Mouse (Mus musculus): ENCODE results near the gene Vax2. TPM values are rescaled to one million over a fixed set of nuclear protein-coding genes. Genes with fewer than 3 reads are reported as not detected.
A peak's percentile ranks its signal among the peaks of the same experiment; 100 is the strongest.

The Vax2 gene
- total RNA-seq, 4 experiments from 2014 or later, result not detected

DNA sequence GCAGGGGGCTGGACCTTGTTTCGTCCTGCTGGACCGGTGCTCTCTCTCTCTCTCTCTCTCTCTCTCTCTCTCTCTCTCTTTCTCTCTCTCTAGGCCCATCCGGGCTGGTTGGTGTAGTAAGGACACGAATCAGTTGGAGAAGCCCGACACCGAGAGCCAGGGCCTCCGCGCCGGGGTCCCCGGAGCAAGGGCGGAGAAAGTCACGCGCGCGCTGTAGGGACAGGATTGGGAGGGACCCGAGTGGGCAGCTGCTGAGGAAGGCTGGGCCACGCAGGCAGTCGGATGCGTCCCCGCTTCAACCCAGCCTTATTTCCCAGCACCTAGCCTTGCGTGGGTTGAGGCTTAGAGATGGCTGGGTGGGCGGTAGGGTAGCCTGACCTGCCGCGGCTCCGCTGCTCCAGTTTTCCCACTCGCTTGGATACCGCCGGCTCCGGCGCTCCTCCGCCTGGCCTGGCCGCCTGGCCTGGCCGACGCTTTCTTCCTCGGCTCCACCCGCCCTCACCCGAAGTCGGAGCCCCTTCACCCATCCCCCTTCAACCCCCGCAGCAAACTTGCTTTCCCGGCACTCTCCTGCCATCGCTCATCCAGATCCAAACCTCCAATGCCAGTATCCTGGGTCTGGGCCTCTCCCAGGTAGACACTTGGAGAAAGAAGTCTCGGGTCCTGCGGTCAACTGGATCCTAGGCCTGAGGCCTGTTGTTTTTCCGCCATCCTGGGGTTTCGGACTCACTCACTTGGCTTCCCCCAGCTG lies 836 bp downstream of the Vax2 start:
- no peak for DNase-seq (ENCODE audit: low spot score in 2 of 2)

DNA sequence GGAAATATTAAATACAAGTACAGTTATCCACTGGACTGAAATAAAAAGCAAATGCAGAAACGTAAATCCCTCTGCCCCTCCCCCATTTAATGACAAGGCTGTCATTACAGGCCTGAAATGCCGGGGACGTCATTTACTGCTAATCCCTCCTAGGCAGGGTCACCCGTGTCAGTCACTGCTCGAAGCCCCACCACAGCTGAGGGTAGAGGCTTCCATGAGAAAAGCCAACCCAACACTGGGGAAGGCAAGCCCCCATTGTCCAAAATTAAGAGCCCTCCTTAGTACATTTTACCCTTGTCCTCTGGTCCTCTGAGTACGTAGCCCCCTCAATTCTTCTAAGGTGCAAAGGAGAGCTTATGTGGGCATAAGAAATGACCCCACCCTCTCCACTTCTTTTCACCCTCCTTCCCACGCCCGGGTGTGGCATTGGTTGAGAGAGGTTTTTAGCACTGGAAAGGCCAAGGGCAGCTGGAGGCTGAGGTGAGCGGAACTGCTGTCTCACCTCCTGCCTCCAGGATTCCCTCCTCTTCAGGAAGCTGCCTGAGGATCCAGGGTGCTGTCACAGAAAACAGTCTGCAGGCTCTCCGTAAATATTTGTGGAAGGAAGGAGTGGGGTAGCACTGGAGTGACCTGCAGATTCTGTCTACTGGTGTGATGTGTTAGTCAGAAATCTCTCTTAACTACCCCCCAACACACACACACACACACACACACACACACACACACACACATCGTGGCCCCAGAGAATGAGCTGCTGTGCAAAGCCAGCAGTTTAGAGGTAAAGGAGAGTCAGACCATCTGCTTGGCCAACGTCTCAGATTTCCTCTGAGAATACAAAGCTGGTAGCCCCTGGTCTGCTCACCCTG lies 2.4 kb downstream of the Vax2 start:
- DNase-seq (ENCODE audit: low spot score in 2 of 2), result no peak

DNA sequence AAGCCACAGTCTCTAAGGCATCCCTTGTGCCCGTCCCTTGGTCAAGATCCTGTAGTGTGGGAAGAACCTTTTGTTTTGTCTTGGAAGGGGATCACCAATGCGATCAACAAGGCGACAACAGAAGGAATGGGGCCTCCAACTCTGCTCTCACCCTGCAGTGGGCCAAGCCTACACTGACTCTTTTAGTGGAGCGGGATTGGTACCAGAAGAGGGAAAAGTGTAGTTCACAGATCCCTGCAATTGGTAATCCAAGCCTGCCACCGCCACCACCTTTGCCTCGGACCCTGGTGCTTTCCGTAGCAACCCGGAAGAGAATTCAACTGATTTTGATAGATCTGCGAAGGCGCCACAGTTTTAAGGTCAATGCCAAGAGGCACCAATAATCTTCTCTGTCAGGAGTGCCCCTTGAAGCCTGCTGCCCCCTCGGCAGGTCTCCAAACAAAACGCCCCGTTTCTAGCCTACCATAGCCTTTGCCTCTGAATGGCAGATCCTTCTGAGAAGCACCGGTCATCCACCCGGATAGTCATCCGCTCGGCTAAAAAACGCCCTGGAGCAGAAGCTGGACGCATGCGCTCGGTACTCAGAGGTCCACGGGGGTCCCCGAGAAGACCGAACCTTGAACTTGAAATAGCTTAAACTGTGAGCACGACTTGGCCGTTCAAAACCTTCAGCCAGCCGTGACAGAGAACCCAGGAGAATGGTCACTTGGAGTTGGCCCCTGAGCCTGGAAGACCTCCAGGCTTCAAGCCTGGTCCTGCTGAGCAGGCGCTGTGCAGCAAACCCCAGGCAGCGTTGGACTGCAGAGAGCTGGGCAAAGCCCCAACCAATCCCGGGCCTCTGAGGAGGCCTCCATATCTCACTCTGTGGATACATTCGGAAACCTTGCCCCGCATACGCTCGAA lies 3.4 kb downstream of the Vax2 start:
- no peak for DNase-seq (ENCODE audit: low spot score in 2 of 2)

DNA sequence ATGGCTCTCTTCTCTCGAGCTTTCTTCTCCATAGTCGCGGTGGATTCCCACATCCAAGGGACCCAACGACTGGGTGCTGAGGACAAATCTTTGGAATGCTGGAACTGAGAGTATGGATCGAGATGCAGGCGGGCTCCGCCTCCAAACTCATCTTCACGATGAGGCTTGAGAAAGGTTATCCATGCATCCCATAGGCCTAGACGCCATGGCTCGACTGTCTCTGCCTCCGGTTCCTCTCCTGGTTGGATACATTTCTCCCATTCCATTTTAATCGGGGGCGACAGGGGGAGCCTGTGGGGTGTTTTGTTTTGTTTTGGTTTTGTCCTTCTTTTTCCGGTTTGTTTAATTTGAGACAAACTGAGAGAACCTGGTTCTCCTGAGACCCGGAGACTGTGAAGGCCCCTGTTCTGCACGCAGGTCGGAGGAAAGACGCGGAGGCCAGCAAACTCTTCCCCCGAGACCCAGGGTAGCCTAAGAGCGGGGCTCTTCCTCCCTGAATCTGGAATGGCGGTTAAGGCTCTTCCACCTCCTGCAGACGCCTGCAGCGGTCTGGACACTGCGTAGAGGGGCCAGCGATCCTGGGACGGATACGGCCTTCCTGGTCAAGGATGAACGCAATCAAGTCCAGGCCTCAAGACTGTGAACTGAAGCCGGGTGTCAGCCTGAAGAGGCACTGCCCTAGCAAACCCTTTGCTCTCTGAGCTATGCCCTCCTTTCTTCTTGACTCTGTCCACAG lies 4.6 kb downstream of the Vax2 start:
- no peak for DNase-seq (ENCODE audit: low spot score in 2 of 2)

DNA sequence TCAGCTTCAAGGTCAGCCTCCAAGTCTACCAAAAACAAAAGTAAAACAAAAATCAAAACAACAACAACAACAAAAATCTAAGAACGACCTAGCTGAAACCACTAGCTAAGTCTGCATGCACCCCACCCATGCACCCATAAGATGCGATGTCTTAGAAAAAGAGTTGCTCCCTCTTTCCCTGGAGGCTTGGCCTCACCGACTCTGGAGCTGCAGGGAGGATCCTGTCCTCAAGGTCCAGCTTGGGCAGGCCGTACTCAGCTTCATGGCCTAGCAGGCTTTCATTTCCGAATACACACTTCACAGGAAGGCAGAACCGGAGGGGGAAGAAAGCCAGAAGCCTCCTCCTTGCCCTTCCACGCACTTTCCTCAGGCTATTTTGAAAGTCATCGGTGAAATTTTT lies 6.0 kb downstream of the Vax2 start:
- no peak for DNase-seq (ENCODE audit: low spot score in 2 of 2)

DNA sequence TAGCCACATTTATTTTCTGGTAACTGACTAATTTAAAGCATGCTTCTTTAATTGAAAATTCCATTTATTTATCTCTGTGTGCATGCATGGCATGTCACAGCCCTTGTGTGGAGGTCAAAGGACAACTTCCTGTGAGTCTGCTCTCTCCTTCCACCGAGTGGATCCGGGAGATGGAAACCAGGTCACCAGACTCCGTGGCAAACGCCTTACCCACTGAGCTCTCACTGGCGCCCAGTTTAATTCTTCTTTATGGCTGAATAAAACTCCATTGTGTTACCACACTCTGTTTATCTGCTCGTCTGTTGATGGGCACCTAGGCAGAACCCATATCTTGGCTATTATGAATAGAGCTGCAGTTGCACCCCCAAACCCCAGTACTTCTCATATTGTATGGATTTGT lies 11.5 kb downstream of the Vax2 start:
- DNase-seq (ENCODE audit: low spot score in 2 of 2), result no peak

DNA sequence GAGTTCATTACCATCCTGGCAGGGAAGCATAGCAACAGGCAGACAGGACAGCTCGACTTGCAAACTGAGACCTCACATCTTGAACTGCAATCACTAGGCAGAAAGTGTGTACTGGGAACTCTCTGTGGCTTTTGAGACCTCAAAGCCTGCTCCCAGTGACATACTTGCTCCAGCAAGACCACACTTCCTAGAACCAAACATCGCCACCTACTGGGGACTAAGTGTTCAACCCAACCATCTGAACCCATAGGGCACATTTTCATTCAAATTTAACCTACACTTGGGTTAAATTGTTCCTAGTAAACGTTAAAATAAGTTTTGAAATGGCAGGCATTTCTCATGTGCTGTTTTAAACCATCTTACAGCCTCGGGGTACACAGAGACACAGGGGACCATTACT lies 16.1 kb downstream of the Vax2 start:
- no peak for DNase-seq (ENCODE audit: low spot score in 2 of 2)

DNA sequence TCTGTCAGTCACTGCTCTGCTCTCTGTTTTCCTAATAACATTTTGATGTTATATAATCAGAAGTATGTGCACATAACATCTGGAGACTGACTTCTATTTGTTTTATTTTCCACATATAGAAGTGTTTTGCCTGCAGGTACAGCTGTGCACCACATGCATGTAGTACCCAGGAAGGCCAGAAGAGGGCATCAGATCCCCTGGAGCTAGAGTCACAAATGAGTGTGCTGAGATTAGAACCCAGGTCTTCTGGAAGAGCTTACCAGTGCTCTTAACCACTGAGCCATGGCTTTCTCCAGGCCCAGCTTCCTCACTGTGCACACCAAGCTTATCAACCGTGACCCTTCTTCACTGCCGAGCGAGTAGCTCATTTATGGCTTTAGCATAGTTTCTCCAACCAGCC lies 17.4 kb downstream of the Vax2 start:
- DNase-seq (ENCODE audit: low spot score in 2 of 2), result no peak

DNA sequence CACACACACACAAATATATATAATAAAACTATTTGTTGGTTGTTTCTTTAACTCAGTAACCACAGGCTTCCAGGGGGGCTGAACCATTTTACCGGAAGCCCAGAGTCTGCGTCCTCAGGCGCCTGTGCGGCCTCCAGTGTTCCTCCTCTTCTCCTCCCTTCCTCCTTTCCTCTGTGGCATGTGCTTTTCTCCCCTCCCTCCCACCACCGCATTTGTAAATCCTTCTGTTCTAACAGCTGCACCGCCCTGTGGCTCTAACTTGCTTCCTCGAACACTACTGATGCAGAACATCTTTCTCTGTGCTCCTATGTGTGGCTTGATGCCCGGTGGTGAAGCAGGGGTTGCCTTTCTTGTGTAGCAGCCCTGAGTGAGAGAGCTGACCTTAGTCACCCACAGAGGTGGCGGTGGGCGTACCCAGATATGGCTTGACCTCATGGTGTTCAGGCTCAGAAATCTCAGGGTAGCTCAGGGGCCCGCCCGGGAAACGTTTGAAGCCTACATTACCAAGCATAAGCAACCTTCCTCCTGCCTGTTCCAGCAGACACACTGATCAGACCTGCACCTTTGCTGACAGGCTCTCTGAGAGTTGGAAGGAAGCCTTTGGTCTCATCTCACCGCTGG lies 18.4 kb downstream of the Vax2 start:
- DNase-seq (ENCODE audit: low spot score in 2 of 2), result no peak

DNA sequence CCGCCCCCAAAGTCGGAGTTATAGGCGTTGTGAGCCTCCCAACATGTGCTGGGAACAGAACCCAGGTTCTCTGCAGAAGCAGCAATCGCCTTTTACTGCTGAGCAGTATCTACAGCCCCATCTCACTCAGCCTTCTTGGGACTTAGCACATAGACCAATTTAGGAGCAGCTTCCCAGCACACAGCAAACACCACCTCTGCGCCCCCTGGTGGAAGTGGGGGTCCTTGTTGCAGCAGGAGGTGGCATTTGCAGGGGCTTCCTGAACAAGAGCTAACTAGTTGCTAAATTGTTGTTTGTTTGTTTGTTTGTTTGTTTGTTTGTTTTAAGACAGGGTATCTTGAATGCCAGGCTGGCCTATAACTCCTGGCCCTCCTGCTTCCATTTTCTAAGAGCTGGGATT lies 20.1 kb downstream of the Vax2 start:
- DNase-seq (ENCODE audit: low spot score in 2 of 2), result no peak

DNA sequence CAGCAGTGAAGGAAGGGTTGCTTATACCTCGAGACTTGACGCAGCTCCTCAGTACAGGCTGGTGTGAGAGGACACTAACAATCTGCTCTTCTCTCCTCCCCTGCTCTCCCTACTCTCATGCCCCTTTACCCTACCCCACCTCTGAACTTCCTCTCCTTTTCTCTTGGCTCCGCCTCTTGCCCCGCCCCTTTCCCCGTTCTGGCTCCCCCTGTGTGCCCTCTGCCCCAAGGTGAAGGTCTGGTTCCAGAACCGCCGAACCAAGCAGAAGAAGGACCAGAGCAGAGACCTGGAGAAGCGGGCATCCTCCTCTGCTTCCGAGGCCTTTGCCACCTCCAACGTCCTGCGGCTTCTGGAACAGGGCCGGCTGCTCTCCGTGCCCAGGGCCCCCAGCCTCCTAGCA lies 26.2 kb downstream of the Vax2 start:
- no peak for DNase-seq (ENCODE audit: low spot score in 2 of 2)

DNA sequence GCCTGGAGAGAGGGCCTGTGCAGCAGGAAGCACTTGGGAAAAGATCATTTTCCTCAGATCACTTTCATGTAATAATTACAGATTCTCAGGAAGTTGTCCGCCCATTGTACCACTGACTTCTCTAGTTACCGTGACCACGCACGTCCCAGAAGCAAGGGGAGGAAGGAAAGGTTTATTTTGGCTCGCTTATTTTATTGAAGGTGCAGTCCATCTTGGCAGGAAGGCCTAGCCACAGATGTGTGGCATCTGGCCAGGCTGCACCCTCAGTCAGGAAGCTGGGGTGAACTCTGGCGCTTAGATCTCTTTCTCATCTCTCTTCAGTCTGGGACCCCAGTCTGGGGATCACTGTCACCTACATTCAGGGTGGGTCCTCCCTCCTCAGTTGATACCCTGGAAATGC lies 27.5 kb downstream of the Vax2 start:
- no peak for DNase-seq (ENCODE audit: low spot score in 2 of 2)

DNA sequence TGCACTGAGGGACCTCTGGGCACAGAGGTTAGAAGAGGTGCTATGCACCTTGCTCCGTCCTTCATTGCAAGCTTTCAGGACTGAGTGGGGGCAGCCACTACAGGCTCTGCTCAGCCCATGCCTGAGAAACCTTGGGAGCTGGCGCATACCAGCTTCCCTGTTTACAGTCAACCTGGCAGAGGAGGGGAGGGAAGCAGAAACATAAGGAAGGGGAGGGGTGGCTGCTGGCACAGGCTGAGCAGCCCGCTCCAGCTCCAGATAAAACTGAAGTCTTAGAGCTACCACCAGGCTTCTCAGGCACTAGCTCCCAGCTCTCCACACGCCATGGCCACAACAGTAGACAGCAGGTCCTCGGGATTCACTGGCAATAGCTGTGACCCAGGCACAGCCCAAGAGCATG lies 31.7 kb downstream of the Vax2 start, which contains the start of gene Atp6v1b1:
Gene Atp6v1b1, plus strand, starts transcription at position 230 of the 400 bp plus-strand sequence.
- no peak for DNase-seq (ENCODE audit: low spot score in 2 of 2)

DNA sequence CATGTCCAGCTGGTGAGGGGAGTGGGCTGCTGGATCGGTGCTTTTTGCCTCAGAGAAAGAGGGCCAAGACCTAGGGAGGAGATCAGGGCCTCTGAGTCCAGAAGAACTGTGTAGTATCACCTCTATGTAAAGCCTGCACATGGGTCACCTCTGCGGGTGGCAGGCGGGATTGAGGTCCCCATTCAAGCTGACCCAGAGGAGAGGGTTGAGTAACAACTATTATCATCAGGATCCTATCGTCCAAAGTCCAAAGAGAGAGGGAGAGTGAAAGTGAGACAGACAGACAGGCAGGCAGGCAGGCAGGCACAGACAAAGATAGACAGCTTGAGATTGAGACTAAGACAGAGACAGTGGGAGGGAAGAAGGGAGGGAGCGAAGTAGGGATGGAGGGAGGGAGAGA lies 32.1 kb downstream of the Vax2 start:
- DNase-seq (ENCODE audit: low spot score in 2 of 2), result no peak

DNA sequence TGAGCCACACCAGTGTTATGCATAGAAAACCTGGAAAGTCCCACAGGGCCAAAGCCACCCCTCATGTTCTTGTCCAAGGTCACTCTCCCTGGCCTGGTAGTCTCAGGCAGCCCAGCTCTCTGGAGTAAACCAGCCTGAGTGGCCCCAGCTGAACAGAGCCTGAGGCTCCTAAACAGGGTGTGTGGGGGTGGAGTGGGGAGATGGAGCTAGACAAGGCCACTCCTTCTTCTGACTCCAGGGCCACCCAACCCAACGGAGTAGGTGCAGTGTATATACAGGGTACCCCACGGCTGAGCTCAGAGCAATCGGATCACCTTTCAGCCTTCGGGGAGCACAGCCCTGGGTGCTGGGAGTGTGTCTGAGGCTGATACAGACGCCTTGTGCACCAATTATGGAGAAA lies 33.1 kb downstream of the Vax2 start:
- no peak for DNase-seq (ENCODE audit: low spot score in 2 of 2)

DNA sequence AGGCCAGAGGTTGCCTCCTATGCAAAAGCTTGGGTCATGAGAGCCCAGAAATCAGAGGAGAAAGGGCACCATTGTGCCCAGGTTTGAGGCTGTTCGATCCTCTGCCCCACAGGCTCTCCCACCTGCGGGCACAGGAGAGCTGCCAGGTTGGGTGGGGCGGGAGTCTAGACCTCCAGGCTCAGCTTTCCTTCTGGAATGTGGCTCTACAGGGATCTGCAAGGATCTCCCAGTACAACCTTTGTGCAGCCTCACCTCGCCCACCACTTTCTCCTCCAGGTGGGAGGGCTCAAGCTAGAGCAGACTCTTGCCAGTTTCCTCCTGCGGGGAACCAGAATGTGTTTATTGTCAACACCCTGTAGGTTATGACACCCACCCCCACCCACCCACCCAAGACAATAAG lies 33.5 kb downstream of the Vax2 start:
- DNase-seq (ENCODE audit: low spot score in 2 of 2), result no peak

DNA sequence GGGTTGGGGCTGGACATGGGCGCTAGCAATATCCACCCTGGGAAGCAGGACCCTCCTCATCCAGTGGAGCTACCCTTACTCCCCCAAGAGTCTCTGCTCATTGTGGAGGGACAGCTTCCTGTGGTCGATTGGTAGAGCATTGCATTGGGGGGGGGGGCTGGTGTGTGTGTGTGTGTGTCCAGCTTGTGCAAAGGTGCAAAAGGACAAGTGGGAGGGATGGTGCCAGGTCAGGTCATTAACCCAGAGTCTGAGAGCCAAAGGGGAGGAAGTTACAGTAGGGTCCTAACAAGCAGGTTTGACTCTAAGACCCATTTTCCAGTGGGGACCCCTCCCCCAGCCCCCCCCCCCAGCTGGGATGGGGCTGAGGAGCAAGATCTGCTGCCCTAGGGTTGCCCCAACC lies 34.4 kb downstream of the Vax2 start:
- no peak for DNase-seq (ENCODE audit: low spot score in 2 of 2)

DNA sequence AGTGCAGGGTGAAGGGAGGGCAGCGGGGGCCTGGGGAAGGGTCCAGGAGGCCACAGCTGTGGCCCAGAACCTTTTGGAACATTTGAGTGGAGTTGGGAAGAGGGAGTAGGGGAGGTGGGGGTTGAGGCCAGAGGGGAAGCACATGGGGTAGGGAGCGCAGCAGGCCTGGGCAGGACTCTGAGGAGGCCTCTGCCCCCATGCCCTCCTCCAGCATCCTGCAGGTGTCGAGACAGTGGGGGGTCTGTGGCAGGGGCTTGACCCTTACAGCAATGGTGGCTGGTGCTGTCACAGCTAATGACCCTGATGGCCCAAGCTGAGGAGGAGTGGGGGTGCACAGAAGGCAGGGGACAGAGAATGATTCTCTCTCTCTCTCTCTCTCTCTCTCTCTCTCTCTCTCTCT lies 38.2 kb downstream of the Vax2 start:
- no peak for DNase-seq (ENCODE audit: low spot score in 2 of 2)

DNA sequence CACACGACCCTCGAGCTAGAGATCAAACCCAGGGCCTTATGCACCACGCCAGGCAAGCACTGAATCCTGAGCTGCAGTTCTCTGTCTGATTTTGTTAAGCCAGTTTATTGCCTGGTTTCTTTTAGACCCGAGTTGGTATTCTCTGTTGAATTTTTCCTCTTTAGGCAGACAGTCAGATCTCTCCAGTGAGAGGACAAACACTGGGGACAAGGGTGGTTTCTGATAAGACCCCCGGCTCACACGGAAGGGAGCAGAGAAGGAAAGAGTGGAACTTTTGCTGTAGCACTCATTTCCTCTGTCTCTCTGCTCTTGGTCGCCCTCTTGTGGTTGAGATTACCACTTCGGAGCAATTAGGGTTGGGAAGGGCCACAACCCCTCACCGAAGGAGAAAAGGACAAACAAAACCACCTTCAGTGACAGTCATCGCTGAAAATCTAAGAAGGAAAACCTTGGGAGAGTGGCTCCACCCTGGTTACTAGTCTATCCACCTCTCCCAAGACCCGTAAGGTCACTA lies 39.2 kb downstream of the Vax2 start:
- DNase-seq (ENCODE audit: low spot score in 2 of 2), result peak in 1 of 2 experiments; percentile 23

DNA sequence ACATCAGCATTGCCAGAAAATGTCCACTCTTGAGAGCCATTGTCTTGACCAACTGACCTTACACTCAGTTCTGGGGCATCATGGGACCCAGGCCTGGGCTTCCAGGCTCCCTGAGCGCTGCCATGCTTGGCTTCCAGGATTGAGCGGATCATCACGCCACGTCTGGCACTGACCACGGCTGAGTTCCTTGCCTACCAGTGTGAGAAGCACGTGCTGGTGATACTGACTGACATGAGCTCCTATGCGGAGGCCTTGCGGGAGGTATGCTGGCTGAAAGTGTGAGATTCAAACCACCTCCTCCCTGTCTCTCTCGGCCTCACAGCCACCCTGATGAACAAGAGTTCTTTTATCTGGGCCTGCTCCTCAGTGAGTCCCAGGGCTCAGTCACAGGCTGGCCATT lies 45.0 kb downstream of the Vax2 start:
- no peak for DNase-seq (ENCODE audit: low spot score in 2 of 2)
